Mouse (Mus musculus) lung, embryonic 16.5 days (tissue): ENCODE results near the gene Zfp51. TPM values are rescaled to one million over a fixed set of nuclear protein-coding genes. Genes with fewer than 3 reads are reported as not detected.
A peak's percentile ranks its signal among the peaks of the same experiment; 100 is the strongest.
"Not testable (repeated sequence)": the region's sequence is repeated elsewhere in the genome, so short reads cannot be mapped to it uniquely, and the experiment has no call there.

Experiments used
- ATAC-seq: fragments of 200-750 bp; cut with Nextera tagmentation; 2 replicates; pipeline ENCODE4 v1.8.0; 2017; ENCODE audit warnings: low read depth, mild to moderate bottlenecking, moderate library complexity
- H3K27ac ChIP-seq: fragments of 300-500 bp; sonication (generic); 2 replicates; pipeline ENCODE4 v1.5.1; 2014; ENCODE audit warnings: mild to moderate bottlenecking, control low read depth, low read length
- H3K27me3 ChIP-seq: fragments of 300-500 bp; sonication (generic); 2 replicates; pipeline ENCODE4 v1.6.1; 2014; ENCODE audit warnings: low read depth, low read length, mixed read lengths; ENCODE audit not compliant: control insufficient read depth, insufficient read depth
- H3K36me3 ChIP-seq: fragments of 300-500 bp; sonication (generic); 2 replicates; pipeline ENCODE4 v1.6.1; 2014; ENCODE audit warnings: low read length; ENCODE audit not compliant: control insufficient read depth, insufficient read depth
- H3K4me1 ChIP-seq: fragments of 300-500 bp; sonication (generic); replicated peaks from 2 replicates; pipeline ENCODE4 v1.6.1; 2014; ENCODE audit warnings: low read length, mixed read lengths; ENCODE audit not compliant: control insufficient read depth, insufficient read depth
- H3K4me2 ChIP-seq: fragments of 300-500 bp; sonication (generic); 2 replicates; pipeline ENCODE4 v1.6.1; 2014; ENCODE audit warnings: low read depth, low read length, control low read depth
- H3K4me3 ChIP-seq: fragments of 300-500 bp; sonication (generic); 2 replicates; pipeline ENCODE4 v1.5.1; 2014; ENCODE audit warnings: mild to moderate bottlenecking, low read length, control low read depth
- H3K9ac ChIP-seq: fragments of 300-500 bp; sonication (generic); 2 replicates; pipeline ENCODE4 v1.6.1; 2014; ENCODE audit warnings: low read length, control low read depth
- H3K9me3 ChIP-seq: fragments of 300-500 bp; sonication (generic); 2 replicates; pipeline ENCODE4 v1.6.1; 2016; ENCODE audit warnings: low read length; ENCODE audit not compliant: control insufficient read depth
- WGBS: fragments of 180-500 bp; shearing (Covaris S2); extraction: QIAGEN DNeasy Blood & Tissue Kit; methylation state at CpG from one replicate; pipeline ENCODE4 v1.1.7; 2014; 5-methylcytosine and 5-hydroxymethylcytosine counted together
- polyA plus RNA-seq: library from polyadenylated mRNA; unstranded; fragments of >200 nt; fragmentation: Nextera tagmentation; extraction: Ambion mirVana; gene quantifications from 2 replicates; pipeline ENCODE4 v1.2.1, GENCODE M21; 2015

The Zfp51 gene
- polyA plus RNA-seq: 15.0 and 17.1 TPM in 2 replicates

DNA sequence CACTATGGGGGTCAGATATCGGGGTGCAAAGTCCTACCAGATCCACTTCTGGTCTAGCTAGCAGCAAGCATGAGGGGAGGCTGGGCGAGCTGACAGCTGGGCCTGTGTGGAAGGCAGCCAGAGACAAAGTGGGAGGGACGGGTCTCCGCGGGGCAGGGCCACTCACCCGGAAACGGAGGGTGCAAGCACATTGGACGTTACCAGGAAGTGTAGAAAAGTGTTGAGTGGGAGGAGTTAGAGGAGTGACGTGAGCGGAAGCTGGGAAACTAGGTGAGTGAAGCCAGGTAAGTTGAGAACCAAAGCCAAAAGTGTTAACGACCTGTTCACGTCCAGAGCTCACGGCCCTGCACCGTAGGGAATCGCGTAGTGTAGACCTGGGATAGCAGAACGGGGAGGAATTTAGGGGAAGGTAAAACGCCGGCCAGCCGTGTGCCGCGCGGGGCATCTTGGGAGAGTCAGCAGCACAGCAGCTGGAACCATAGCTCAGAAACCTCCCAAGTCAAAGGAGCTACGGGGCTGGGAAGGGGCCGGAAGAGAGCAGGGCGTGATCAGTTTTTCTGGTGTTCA lies at the start of gene Zfp51:
Gene Zfp51 (plus strand): TSS at position 237 of the 567 bp plus-strand sequence.
- ATAC-seq: peak; percentile 100
- peak within 1 kb of the TSS; percentile 99 for H3K27ac ChIP-seq
- H3K4me2 ChIP-seq: peak within 1 kb of the TSS; percentile 71
- no peaks in the 10 kb centered on the region for H3K9me3 ChIP-seq
- no peaks in the 10 kb centered on the region for H3K27me3 ChIP-seq
- peaks cover 5% of the 10 kb centered on the region for H3K4me1 ChIP-seq
- H3K9ac ChIP-seq: peak within 1 kb of the TSS; percentile 77
- H3K36me3 ChIP-seq: no peaks in the 10 kb centered on the region
- WGBS: under 1% methylated on average over 26 of the region's 26 CpGs
- peak within 1 kb of the TSS; percentile 79 for H3K4me3 ChIP-seq

GRCm38 (mm10) chr17:21422664-21423599 lies 27.2 kb upstream of the Zfp51 start, which contains the start of gene Zfp54:
Zfp54 (plus strand) TSS chr17:21423227.
- H3K9me3 ChIP-seq: no peaks in the 10 kb centered on the region
- H3K4me3 ChIP-seq: peak within 1 kb of the TSS; percentile 55
- peak within 1 kb of the TSS; percentile 91 for H3K27ac ChIP-seq
- WGBS: under 1% methylated on average over 22 of the region's 22 CpGs
- H3K9ac ChIP-seq: peak within 1 kb of the TSS; percentile 75
- no peaks in the 10 kb centered on the region for H3K36me3 ChIP-seq
- H3K4me1 ChIP-seq: 0 out of 2 replicates have a peak, but pooled peaks cover 2% of the 10 kb centered on the region
- no peaks in the 10 kb centered on the region for H3K27me3 ChIP-seq
- peak; percentile 100 for ATAC-seq
- peak within 1 kb of the TSS; percentile 92 for H3K4me2 ChIP-seq

DNA sequence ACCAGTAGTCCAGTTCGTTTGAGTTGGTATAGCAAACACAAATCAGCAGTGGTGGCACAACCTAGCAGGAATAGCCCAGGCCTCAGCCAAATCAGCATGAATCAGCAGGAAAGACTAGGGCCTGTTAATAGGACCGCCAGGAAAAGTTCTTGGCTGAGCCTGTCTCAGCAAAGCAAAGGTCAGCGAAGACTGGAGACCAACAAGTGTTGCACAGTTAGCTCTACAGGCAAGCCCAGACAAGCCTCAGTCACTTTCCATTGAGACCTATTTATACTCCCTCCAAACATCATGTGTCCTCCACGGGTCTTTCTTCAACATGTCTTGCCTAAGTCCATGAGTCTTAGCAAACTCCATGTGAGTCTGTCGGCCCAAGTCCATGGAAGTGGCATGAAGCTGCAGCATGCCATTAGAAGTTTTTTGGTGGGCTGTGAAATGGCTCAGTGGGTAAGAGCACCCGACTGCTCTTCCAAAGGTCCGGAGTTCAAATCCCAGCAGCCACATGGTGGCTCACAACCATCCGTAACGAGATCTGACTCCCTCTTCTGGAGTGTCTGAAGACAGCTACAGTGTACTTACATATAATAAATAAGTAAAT lies 11.3 kb upstream of the Zfp51 start:
- WGBS: 72% methylated on average over 9 of the region's 9 CpGs
- H3K4me2 ChIP-seq, H3K4me3 ChIP-seq, ATAC-seq, H3K36me3 ChIP-seq, H3K4me1 ChIP-seq, H3K27ac ChIP-seq, H3K9ac ChIP-seq, H3K27me3 ChIP-seq, H3K9me3 ChIP-seq: not testable (repeated sequence)

DNA sequence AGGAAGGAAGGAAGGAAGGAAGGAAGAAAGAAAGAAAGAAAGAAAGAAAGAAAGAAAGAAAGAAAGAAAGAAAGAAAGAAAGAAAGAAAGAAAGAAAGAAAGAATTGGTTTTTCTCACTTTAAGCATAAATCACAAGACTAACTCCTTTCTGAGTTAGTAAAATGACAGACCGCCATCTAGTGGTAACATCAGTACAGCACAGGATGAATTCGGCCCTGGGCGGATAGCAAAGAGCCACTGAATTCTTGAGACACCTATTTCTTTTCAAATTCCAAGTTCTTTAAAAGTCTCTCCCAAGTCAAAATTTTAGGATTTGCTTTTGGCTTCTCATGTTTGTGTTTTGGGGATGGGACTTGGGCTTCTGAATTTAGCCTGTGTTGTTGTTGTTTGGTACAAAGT lies 505 bp upstream of the Zfp51 start:
- H3K4me1 ChIP-seq: peaks cover 5% of the 10 kb centered on the region
- H3K27ac ChIP-seq: peak overlapping the region; percentile 99
- no peaks in the 10 kb centered on the region for H3K27me3 ChIP-seq
- H3K9me3 ChIP-seq: no peaks in the 10 kb centered on the region
- no peaks in the 10 kb centered on the region for H3K36me3 ChIP-seq
- peak overlapping the region; percentile 71 for H3K4me2 ChIP-seq
- ATAC-seq: peak; percentile 79
- H3K4me3 ChIP-seq: peak overlapping the region; percentile 79
- peak overlapping the region; percentile 77 for H3K9ac ChIP-seq
- WGBS: 0% methylated on average over 3 of the region's 3 CpGs

GRCm38 (mm10) chr17:21463550-21463949 lies 13.4 kb downstream of the Zfp51 start:
- no peaks in the 10 kb centered on the region for H3K9me3 ChIP-seq
- H3K9ac ChIP-seq: no peak overlapping the region
- H3K36me3 ChIP-seq: peaks cover 14% of the 10 kb centered on the region
- no peaks in the 10 kb centered on the region for H3K27me3 ChIP-seq
- 88% methylated on average over 5 of the region's 5 CpGs for WGBS
- no peaks in the 10 kb centered on the region for H3K4me1 ChIP-seq
- no peak overlapping the region for H3K27ac ChIP-seq
- ATAC-seq: no peak
- no peak overlapping the region for H3K4me2 ChIP-seq
- no peak overlapping the region for H3K4me3 ChIP-seq

GRCm38 (mm10) chr17:21472032-21472652 lies 22.0 kb downstream of the Zfp51 start:
- Histone ChIP-seq H3K27ac (peak overlapping the region; percentile 91), H3K4me1 (peaks cover 9% of the 10 kb centered on the region; the same call in 1 of the 2 replicates), H3K9ac (no peak overlapping the region), H3K4me3 (no peak overlapping the region), H3K9me3 (no peaks in the 10 kb centered on the region), H3K4me2 (no peak overlapping the region), H3K27me3 (no peaks in the 10 kb centered on the region), H3K36me3 (no peaks in the 10 kb centered on the region)
- WGBS: 17% methylated on average over 3 of the region's 3 CpGs
- ATAC-seq: no peak

DNA sequence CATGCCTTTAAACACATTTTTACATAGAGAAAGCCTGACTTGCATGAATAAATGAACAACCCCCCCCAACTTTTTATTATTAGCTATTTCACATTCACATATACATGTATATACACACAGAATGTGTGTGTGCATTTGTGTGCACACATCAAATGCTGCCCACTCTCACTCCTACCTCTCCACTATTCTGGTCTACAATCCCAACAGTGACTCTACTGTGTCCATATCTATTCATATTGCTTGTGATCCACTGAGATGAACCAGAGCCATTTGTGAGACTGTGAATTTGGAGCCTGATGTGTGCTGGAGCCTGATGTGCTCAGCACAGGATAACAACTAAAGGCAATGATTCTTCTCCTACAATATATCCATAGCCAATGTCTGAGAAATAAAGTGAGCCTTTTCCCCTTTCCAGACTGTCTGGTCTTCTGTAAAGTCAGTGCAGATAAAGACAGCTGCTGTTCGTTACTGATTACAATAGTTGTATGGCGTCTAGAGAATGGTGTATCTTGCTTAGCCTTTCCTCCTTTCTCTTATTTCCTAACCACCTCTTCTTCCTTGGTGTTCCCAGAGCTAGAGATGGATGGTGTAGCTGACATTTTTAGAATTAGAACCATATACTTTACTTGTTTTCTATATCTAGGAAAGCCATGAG lies 22.6 kb downstream of the Zfp51 start:
- Histone ChIP-seq H3K4me3 (no peak overlapping the region), H3K36me3 (no peaks in the 10 kb centered on the region), H3K4me1 (peaks cover 9% of the 10 kb centered on the region; the same call in 1 of the 2 replicates), H3K9me3 (no peaks in the 10 kb centered on the region), H3K27me3 (no peaks in the 10 kb centered on the region), H3K4me2 (peak overlapping the region; percentile 33), H3K27ac (peak overlapping the region; percentile 91), H3K9ac (no peak overlapping the region)
- ATAC-seq: 0 out of 2 replicates have a peak, but pooled peaks have one; percentile 11
- 51% methylated on average over 2 of the region's 2 CpGs for WGBS

DNA sequence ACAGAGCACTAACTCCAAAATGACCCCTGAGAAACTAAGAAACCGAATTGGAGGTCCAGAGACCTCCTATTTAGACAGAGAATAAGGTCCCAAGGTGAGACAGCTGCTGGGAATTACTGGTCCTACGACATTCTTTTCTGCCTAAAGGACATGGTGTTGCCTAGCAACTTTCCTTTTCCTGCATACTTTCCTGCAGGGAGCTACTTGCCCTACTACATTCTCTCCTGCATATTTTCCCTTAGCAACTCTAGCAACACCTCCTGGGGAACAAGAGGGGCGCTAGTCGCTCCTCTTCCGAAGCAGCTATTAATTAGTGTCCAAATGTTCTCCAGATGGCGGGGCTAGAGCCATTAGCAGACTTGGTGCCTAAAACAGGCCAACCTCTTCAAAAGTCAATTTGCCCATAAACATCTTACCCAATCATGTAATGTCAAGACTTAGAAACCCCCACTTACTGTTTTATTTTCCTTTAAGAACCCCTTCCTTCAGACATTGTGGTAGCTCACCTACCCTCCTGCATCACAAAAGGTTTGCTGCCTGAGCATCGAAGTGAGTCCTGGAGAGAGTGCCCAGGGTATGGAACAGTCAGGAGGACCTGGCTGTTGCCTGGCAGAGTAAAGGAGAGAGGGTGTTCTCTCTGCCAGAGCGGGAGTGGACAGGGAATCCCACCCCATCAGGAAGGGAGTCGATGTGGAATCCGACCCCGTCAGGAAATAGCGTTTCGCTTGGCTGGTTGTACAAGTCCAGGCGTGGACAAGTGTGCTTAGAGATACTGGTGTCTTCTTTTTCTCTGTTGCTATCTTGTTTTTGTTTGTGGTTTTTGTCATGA lies 23.4 kb downstream of the Zfp51 start:
- ATAC-seq: peak; percentile 97
- Histone ChIP-seq H3K9ac (no peak overlapping the region), H3K4me3 (no peak overlapping the region), H3K4me1 (peaks cover 9% of the 10 kb centered on the region; the same call in 1 of the 2 replicates), H3K27ac (peak overlapping the region; percentile 91), H3K36me3 (no peaks in the 10 kb centered on the region), H3K9me3 (no peaks in the 10 kb centered on the region), H3K27me3 (no peaks in the 10 kb centered on the region), H3K4me2 (peak overlapping the region; percentile 33)
- WGBS: 19% methylated on average over 14 of the region's 14 CpGs
